ENCODE assay signal across 9 mouse cellular contexts in genomic region chr10:21443646-21444324, GRCm38 (mm10).
DNase-seq lines count a peak whose midpoint lies in the region; ATAC-seq and TF ChIP-seq lines count a peak whose summit lies in the region.
"Had no signal": no experiment of that assay in that cellular context is flagged by ENCODE, and none has a peak within 500 bp of the region (broad histone marks: within the 10 kb centered on the region; RNA-seq: fewer than 3 reads in every experiment).

No protein-coding gene starts in this region.

- no peaks in the 10 kb centered on the region for H3K36me3 ChIP-seq in midbrain, embryonic 16.5 days (ENCODE audit: control insufficient read depth, insufficient read depth, low read length)

- H3K9ac ChIP-seq in midbrain, embryonic 16.5 days (ENCODE audit: low read depth, low read length): no peak overlapping the region

- no peaks in the 10 kb centered on the region for H3K9me3 ChIP-seq in midbrain, embryonic 16.5 days (replicated peaks; ENCODE audit: control insufficient read depth, low read length, poor library complexity, severe bottlenecking)

- 41% methylated on average over 8 of the region's 8 CpGs for WGBS in midbrain, embryonic 16.5 days

- no peak overlapping the region for H3K4me2 ChIP-seq in midbrain, embryonic 16.5 days (ENCODE audit: low read length)

- H3K4me1 ChIP-seq in midbrain, embryonic 16.5 days (ENCODE audit: control insufficient read depth, insufficient read depth, low read length): no peaks in the 10 kb centered on the region; the same call in 1 of the 2 replicates

- intact Hi-C loops in left cerebral cortex, postnatal 4 days (cut with DNase I): loop anchor here (10.0 kb wide), 1 partner anchor 49 kb away; no protein-coding TSS in a partner anchor

- no peaks in the 10 kb centered on the region for H3K27me3 ChIP-seq in midbrain, embryonic 16.5 days (ENCODE audit: control insufficient read depth, insufficient read depth, low read depth, low read length)

- no peak overlapping the region for H3K4me3 ChIP-seq in layer of hippocampus, adult 2 months
- H3K4me3 ChIP-seq in midbrain, embryonic 16.5 days (ENCODE audit: low read depth, low read length): no peak overlapping the region

- ATAC-seq in frontal cortex, adult (ENCODE audit: low TSS enrichment): peak; percentile 85
- ATAC-seq in midbrain, embryonic 16.5 days: peak; percentile 33; the same call in 1 of the 2 replicates

- no peak for TF ChIP-seq CTCF in layer of hippocampus, adult 2 months (conservative IDR thresholded peaks at IDR 0.05)

- peak; percentile 39 for DNase-seq in left cerebral cortex, adult 11 months (ENCODE audit: low spot score)
- no peak for DNase-seq in left cerebral cortex, postnatal 4 days
- peak; percentile 50 to 53 for DNase-seq in layer of hippocampus, adult 2 months (ENCODE audit: low spot score in 2 of 2)
- no peak for DNase-seq in spleen, postnatal 10 days (ENCODE audit: low spot score in 2 of 2)
- no peak for DNase-seq in thymus, postnatal 10 days (ENCODE audit: low spot score in 2 of 2)
- DNase-seq: adrenal gland, postnatal 10 days; cerebellum, adult 9-10 months had no signal

- peak overlapping the region; percentile 80 for H3K27ac ChIP-seq in layer of hippocampus, adult 2 months
- H3K27ac ChIP-seq in midbrain, embryonic 16.5 days (ENCODE audit: low read length): no peak overlapping the region

Comparison
In these comparisons a context has a peak if more than half of its experiments do, and no peak if none do; other contexts are left out.
1. DNase-seq: peak in left cerebral cortex, adult 11 months (single experiment) and layer of hippocampus, adult 2 months (2 of 2); none in left cerebral cortex, postnatal 4 days (single experiment), spleen, postnatal 10 days (0 of 2) and thymus, postnatal 10 days (0 of 2).